Mouse (Mus musculus): ENCODE measurements at regions not wholly inside any gene's neighbourhood (a gene's known extent, or its start where the extent isn't known, plus 50 kb on each side); places are given as distances from the start of the nearest gene placed in this dataset.

GRCm38 (mm10) chr6:16582302-16582701 is 315.9 kb downstream of the Tfec start:
- no peak for TF ChIP-seq JUND (conservative IDR thresholded peaks at IDR 0.05; ENCODE audit: low read depth, low read length)
- no peak for TF ChIP-seq MAZ (IDR thresholded peaks at IDR 0.05; ENCODE audit: low read depth, low read length)

Measured in CH12.LX (cell line).